Mouse (Mus musculus) thymus, postnatal 0 days (tissue): ENCODE measurements around the gene Nadk. TPM values are rescaled to one million over a fixed set of nuclear protein-coding genes. Genes with fewer than 3 reads are reported as not detected.
"Not testable (repeated sequence)": the region's sequence is repeated elsewhere in the genome, so short reads cannot be mapped to it uniquely, and the experiment has no call there.

Experiments
- DNase-seq: peaks from one replicate; pipeline ENCODE4 v3.0.0-alpha.2; 2015; ENCODE audit warnings: low spot score
- polyA plus RNA-seq: library from polyadenylated mRNA; unstranded; fragments of >200 nt; fragmentation: Nextera tagmentation; extraction: Ambion mirVana; gene quantifications from 2 replicates; pipeline ENCODE4 v1.2.1, GENCODE M21; 2015

Nadk gene
- polyA plus RNA-seq, 1 experiment from 2014 or later: 85.1 TPM

DNA sequence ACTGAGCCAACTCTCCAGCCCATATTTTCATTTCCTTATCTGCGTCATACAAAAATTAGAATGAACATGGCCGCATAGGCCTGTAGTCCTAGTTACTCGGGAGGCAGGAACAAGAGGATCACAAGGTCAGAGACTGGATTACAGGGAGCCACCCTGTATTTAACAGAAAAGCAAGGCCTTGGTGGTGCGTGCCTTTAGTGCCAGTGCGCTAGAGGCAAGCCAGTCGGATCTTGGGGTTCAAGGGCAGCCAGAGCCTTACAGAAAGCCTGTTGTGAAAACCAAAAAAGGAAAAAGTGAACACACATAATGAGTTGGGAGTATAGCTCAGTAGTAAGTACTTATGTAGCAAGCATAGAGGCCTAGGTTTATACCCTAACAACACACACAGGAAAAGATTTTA, 7.6 kb downstream of the Nadk start:
- DNase-seq: no peak

DNA sequence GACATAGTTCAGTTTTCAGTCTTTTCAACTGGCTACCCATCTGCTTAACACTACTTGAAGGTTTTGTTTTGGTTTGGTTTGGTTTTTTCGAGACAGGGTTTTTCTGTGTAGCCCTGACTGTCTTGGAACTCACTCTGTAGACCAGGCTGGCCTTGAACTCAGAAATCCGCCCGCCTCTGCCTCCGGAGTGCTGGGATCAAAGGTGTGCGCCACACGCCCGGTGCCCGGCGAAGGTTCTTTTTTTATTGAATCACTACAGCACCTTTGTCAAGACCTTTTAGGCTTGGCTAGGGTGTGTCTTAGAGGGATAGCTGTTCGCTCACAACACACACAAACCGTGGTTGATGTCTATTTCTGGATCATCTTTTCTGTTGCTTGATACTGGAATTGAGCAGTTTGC, 8.1 kb downstream of the Nadk start:
- DNase-seq: not testable (repeated sequence)

DNA sequence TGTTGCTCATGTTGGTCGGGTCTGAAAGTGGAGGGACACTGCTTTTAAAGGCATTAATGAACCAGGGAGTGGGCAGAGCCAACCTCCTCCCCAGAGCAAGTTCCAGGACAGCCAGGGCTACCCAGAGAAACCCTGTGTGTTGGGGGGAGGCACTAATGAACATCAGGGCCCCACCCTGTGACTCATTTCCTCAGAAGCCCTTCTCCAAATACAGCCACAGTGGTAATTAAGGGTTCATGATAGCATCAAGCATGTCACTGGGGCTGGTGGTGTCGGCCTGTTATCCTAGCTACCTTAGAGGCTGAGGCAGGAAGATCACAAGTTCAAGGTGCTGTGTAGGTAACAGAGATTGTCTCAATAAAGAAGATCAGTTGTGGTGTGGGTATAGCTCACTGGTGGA, 9.3 kb downstream of the Nadk start:
- DNase-seq: no peak

DNA sequence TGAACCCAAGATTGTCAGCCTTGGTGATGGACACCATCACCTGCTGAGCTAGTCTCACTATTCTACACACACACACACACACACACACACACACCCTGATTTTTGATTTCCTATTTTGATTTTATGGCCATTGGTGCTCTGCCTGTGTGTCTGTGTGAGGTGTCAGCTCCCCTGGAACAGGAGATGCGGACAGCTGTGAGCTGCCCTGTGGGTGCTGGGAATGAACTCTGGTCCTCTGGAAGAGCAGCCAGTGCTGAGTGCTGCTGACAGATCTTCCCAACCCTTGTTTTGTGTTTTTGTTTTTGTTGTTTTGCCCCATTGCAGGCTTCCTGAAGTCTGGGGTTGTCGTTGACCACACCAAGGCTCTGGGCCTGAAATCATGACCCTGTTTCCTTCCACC, 11.0 kb downstream of the Nadk start:
- DNase-seq: no peak

DNA sequence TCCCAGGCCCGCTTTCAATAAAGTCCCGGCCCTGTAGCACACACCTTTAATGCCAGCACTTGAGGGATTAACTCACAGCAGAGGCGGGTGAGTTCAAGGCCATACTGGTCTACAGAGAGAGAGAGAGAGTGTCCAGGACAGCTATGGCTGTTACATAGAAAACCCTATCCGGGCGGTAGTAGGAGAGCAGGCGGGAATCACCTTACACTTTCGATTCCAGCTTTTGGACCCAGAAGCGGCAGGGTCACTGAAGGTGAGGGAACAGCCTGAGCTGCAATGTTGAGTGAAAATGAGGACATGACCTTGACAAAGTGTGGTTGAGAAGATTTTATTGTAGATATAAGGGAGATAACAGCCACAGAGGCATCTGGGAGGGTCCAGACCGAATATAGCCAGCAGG, 11.7 kb downstream of the Nadk start:
- DNase-seq: no peak

DNA sequence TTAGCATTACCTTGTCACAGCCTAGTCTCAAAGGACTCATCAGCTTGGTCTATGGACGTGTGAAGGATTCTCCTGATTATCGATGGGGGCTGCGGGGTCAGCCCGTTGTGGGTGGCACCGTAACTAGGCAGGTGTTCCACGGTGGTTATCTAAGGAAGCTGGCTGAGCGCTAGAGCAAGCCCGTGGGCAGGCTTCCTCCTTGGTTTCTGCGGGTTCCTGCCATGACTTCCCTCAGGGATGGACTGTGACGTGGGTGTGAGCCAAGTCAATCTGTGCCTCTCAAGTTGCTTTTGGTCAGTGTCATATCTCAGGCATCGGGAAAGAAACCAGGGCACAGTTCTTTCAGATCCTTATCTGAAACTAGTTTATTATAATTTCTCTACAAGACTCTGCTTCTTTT, 12.8 kb downstream of the Nadk start:
- DNase-seq: no peak

DNA sequence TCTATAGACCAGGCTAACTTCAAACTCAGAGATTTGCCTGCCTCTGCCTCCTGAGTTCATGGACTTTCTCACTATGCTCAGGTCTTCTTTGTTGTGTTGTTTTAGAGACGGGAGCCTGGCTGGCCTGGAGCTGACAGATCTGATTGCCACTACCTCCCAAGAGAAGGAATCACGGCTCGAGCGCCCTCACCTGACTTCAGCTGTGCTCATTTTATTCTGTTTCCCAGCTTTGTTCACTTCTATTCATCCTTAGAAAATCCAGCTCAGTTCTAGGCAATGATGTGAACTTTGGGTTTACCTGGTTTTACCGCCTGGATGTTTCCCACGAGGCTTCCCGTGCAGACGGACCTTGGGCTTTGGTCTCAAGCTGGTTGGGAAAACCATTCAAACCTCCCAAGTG, 13.3 kb downstream of the Nadk start:
- no peak for DNase-seq

DNA sequence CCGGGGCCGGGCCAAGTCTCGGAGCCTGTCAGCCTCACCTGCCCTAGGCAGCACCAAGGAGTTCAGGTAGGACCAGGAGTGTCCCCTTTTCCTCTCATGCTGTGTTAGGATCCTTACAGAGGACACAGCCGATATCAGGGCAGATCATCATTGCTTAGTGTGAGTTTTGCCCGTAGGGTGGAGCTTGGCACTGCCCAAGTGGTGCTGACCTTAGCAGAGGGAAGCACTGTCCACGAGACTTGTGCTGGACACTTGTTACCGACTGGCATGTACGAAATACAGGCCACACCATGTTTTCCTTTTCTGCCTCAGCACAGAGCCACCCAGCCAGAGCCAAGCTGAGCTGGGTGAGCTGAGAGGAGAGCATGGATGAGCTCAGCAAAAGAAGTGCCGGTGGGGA, 15.0 kb downstream of the Nadk start:
- DNase-seq: no peak

DNA sequence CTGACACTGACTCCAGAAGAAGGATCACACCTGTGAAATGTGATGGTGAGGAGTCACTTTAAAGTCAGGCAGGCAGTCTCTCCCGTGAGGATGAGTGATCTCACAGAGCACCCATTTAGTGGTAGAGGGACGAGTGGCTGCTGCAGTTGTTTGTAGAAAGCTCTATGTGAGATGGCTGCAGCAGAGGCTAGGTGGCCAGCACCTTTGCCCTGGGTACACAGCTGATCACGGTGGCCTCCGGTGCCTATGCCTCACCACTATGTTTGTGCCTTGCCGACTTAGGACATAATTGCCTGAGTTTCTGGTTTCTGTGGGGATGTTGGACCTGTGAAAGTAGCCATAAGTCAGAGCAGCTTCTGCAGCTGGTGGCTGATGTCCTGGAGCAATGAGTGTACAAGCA, 15.6 kb downstream of the Nadk start:
- no peak for DNase-seq

DNA sequence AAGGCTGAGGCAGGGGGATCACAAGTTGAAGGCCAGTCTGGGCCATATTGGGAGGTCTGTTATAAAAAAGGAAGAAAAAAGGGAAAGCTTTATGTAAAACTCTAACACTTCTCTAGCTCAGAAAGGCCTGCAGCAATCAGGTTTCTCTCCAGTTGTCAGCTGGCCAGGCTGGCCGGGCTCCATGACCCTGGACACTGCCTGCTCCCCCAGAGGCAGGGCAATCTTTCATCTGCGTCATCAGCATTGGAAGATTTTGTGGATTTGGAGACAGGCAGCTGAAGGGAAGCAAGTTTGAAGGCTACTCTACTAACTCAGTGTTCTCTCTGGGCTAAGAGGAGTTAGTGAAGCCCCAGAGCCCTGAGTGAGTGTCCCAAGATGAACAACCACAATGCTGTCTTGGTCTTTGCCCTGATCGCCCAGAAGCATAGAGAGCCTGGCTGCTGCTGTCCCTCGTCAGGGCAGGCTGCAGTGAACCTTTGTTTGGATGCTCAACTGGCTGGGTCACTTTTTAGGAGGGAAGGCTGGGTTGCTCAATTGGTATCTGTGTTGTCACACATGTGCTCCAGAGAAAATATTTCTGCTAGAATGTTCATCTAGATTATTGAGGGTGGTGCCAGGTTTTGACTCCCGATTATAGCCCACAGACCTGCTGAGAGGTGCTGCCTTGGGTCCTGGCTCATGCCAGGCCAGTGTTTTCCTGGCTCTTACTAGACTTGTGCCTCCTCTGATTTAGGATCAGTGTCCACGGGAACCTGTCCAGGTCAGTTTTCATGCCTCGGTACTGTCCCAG, 16.4 kb downstream of the Nadk start:
- no peak for DNase-seq

DNA sequence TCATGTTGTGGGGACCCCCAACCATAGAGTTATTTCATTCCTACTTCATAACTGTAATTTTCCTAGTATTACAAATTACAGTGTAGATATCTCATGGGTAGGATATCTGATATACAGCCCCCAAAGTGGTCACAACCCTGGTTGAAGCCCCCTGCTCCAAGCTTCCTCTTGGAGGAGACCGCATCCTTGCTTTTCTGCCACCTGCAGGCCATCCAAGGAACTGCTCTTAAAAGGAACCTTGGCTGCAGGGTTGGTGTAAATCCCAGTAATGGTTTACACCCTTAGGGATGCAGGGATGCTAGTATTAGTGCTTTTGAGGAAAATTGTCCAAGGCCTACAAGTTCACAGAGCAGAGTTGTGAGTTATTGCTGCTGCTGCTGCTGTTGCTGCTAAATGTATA, 18.2 kb downstream of the Nadk start:
- DNase-seq: peak; percentile 31

DNA sequence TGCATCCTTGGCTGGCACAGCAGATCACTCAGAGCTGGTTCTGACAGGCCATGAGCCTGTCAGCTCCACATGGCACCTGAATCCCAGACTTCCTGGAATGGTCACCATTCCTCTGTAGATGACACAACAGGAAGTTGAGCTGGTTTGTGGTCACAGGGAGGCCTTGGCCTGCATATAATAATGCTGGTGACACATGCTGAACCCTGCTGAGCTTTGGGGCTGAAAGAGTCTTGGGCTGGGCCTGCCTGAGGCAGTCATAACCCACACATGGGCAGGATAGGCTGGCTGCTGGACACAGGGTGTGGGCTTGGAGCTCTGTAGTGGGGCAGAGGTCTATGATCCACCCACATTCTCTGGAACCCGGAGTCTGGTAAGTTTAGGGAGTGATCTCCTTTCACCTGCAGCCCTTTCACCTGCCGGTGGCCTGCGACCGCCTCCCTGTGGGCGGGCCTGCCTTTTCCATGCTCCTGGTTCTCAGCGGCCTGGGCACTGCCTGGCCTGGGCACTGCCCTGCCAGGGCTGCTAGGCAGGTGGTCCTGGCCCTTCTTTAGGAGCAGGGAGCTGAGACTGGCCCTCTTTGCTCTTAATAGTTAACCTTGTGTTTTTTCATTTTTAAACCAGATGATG, 20.2 kb downstream of the Nadk start:
- no peak for DNase-seq

DNA sequence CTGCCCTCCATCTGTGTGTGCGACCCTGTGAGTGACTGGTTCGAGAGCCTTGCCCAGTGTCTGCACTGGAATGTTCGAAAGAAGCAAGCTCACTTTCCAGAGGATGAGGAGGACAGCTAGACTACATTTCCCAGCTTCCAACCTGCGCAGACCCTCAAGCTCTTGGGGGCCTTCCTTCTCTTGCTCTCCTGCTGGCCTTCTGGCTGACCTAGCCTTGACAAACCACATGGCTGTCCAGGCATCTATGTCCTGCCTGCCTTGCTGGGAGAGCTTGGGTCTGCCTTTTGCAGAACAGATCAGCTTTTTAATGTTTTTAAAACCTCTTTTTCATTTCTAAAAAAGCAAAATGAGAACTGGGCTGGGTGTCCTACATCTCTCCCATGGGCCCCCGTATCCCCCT, 27.2 kb downstream of the Nadk start:
- DNase-seq: no peak

DNA sequence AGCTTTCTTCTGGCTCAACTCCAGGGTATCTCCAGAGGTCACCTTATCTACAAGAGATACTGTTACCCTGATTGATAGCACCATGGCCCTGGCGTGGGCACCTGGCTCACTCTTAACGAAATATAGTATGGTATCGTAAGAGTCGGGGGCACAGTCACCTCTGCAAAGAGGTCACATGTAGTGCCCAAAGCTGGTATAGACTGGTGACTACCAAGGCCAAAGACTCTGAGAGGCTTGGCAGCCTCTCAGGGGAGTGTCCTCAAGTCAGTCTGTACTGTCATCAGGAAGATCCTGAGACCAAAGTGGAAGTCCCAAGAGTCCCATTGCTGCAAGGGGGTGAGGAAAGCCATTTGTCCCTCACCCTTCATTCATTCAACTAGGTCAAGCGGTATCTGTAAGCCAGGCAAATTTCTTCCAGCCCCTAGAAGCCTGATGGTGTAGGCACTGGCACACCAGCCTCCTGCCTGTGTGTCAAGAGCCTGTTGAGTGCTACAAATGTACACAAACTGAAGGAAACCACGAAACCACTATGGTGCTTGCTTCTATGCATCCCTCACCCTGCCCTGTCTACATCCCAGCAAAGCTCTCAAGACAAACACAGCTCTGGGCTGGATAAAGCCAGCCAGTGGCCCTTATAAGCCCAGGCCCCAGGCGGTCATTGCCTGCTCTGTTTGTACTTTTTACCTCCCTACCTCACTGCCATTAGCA, 29.0 kb downstream of the Nadk start:
- DNase-seq: no peak

DNA sequence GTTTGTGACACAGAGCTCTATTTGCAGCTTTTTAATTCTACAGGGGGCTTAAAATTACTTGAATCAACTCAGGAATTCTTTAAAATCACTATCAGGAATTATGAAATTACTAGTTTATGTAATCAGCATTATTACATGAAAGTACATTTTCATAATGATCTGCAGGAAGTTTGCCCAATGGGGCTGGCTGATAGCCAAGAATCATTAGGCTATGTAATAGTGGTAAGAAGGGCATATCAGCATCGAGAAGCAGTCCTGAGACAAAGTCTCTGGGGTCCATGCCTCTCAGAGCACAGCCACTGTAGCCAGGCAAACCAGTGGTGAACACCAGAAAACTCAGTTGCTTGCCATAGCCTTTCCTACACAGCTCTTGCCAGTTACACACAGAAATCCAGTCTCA, 31.6 kb downstream of the Nadk start:
- no peak for DNase-seq

DNA sequence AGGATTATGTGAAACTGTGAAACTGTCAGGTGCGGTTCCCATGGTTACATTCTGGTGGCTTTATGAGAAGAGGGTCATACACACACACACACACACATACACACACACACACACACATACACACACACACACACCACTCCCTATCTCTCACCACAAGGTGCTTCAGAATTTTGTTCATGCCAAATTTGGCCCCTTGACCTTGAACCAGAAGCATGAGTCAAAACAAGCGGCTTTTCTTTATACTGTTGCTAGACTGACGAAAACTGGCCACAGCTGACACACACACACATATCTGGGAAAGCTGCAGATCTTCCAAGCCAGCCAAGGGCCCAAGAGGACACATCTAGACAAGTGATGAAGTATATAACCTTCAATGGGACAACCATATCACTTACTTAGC, 33.6 kb downstream of the Nadk start:
- no peak for DNase-seq

DNA sequence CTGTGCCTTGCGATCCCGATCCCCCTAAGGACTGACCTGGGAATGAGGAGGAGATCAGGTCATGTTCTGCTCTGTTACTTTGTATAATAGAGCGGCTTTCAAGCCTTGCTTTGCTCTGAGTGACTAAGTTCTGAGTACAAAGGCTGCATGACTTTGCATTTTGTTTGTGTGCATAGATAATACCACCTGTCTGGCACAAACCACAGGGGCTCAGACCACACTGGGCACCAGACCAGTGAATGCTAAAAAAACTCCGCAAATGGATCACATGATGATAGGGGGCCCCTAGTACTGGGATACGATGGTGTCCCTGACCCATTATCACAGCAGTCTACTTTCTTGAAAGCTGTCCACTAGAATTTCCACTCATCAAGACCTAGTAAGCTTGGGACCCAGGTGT, 34.4 kb downstream of the Nadk start:
- DNase-seq: no peak

DNA sequence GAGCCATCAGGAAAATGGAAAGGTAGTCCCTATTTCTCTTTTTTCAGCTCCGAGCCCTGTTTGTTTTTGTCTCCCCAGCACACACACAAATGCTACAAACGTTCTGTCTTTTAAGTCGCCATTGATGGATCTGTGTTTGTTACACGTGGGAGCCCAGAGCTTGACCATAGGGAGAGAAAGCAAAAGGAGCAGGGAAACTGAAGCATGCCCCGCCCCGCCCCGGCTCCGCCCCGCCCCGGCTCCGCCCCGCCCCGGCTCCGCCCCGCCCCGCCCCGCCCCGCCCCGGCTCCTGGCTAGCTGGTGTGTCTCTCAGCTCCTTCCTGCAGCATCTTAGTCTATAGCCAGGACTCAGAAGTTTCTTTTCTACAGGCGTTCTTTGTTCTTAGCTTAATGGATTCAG, 36.4 kb downstream of the Nadk start:
- DNase-seq: no peak

DNA sequence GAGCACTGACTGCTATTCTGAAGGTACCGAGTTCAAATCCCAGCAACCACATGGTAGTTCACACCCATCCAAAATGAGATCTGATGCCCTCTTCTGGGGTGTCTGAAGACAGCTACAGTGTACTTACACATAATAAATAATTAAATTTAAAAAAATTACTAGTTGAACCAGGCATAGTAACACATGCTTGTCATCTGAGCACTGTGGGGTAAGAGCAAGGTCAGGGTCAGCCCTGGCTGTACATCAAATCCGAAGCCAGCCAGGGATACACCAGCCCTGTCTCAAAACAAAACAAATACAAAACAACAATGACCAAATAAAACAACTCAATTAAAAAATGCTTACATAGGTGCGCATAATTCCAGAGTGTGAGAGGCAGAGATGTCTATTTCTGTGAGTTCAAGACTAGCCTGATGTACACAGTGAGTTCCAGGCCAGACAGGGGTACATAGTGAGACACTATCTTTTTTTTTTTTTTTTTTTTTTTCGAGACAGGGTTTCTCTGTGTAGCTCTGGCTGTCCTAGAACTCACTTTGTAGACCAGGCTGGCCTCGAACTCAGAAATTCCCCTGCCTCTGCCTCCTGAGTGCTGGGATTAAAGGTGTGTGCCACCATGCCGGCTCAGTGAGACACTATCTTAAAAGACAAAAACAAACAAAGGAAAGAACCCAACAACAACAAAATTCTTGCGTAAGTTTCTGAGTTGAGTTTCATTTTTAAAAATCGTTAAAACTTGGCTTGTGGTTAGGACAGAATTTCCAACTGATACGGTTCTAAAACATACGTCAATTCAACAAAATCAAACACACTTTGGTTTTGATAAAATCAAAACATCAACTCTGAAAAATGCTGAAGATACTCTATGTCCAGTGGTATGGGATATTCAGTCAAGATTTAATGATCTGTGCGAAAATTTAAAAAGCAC, 38.0 kb downstream of the Nadk start:
- DNase-seq: no peak

DNA sequence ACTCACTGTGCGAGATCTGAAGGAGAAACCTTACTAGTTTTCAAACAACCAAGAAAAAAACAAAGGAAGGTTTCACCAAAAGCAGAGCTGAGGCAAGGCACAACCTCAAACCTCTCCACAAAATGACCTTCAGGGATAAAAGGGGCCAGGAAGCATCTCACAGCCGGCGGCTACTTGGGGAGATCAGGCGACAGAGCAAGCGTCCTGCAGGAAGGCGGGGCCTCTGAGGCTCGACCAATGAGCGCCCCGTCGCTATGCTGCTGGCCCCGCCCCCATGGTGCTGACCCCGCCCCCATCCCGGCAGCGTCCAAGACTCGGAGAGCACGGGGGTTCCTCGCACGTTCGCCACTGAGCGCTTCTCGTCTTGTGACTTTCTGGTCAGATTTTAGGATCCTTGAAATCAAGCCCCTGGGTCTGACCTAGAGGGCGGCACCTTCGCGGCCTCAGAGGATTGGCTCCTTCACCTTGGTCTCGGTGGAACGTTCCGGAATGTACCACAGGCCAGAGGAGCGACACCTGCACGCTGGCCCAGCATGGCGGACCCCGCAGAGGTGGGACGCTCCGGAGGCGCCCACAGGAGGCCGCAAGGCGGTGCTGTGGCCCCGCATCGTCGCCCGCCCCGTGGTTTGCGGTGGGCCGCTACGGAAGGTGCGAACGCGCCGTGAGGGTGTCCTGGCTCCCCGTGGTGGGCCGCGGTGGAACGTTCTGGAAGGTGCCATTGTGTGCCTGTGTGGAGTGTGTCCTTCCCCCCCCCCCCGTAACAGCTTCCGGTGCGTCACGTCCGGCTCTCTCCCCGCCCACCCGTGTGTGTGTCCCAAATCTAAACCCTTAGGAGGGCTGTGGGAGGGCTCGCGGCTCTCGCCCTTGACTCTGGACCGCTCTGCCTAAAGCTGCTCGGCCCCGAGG, 39.2 kb downstream of the Nadk start, which contains the start of gene Slc35e2:
Slc35e2 (plus strand) TSS at position 326 of the 906 bp plus-strand sequence.
- peak; percentile 94 for DNase-seq
